Mouse (Mus musculus) lung, postnatal 0 days (tissue): ENCODE results near the gene Nol12.
A peak's percentile ranks its signal among the peaks of the same experiment; 100 is the strongest.

Experiments used
- CTCF ChIP-seq: IDR thresholded peaks from 2 replicates; pipeline ENCODE4 v1.5.1; 2016; ENCODE audit warnings: antibody characterized with exemption, mild to moderate bottlenecking
- EP300 ChIP-seq: IDR thresholded peaks from 2 replicates; pipeline ENCODE4 v1.6.1; 2016; ENCODE audit warnings: antibody characterized with exemption, mild to moderate bottlenecking, control low read depth

DNA sequence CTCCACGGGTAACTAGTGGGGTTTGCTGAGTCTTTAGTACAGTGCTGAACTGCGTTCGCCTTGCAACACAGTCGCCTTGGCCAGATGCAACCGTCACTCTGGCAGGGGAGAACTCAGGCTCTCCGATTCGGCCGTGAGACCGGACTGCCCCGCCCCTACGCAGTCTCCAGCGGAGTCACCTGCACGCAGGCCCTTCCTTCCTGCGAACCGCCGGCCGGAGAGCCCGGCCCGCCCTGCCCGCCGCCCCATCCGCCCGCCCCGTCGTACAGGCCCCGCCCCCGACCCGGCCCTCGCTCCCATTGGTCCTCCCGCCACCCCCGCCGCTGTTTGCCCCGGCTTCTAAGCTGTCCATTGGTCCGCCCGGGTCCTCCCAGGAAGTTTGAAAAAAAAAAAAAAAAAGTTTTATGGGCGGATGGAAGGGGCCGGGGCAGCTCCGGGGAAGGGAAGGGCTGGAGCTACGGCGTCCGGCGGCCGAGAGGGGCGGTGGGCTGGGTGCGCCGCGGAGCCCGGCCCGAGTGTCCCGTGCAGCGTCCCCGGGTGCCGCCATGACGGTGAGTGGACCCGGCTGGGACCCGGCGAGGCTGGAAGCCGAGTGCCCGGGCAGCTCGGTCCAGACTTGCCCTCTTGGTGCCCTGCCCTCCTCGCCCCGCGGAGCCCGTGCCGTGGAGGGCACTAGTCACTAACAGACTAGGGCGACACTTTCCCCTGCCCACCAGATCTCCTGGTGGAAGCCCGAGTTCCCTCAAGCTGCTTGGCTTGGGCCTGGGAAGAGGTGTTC, 48.1 kb downstream of the Nol12 start:
- TF ChIP-seq EP300 (no peak; the same call in 1 of the 2 replicates), CTCF (0 out of 2 replicates have a peak, but pooled peaks have one; percentile 10)
